Mouse (Mus musculus): ENCODE results near the gene Smg5. TPM values are rescaled to one million over a fixed set of nuclear protein-coding genes. Genes with fewer than 3 reads are reported as not detected.
"Not testable (repeated sequence)": the region's sequence is repeated elsewhere in the genome, so short reads cannot be mapped to it uniquely, and the experiment has no call there.

The Smg5 gene
- total RNA-seq, 2 experiments from 2014 or later = 63.7 to 71.6 TPM

- DNase-seq (ENCODE audit: extremely low spot score in 1 of 2, low spot score in 1 of 2) = not testable (repeated sequence)
These were observed 46.3 kb downstream of the Smg5 start for GRCm38 (mm10) chr3:88382383-88382782.

GRCm38 (mm10) chr3:88384364-88384763, 48.3 kb downstream of the Smg5 start, which contains the start of gene Bglap:
Gene Bglap (minus strand): TSS chr3:88384464.
- DNase-seq (ENCODE audit: extremely low spot score in 1 of 2, low spot score in 1 of 2) = no peak

- DNase-seq (ENCODE audit: extremely low spot score in 1 of 2, low spot score in 1 of 2) = no peak
These were observed 57.8 kb downstream of the Smg5 start for GRCm38 (mm10) chr3:88393776-88394375.

- no peak for DNase-seq (ENCODE audit: extremely low spot score in 1 of 2, low spot score in 1 of 2)
These were observed 59.2 kb downstream of the Smg5 start for GRCm38 (mm10) chr3:88395288-88395687.

GRCm38 (mm10) chr3:88395742-88396141, 59.7 kb downstream of the Smg5 start:
- DNase-seq (ENCODE audit: extremely low spot score in 1 of 2, low spot score in 1 of 2) = no peak

GRCm38 (mm10) chr3:88398666-88399065, 62.6 kb downstream of the Smg5 start:
- no peak for DNase-seq (ENCODE audit: extremely low spot score in 1 of 2, low spot score in 1 of 2)

GRCm38 (mm10) chr3:88403522-88404230, 67.6 kb downstream of the Smg5 start:
- DNase-seq (ENCODE audit: extremely low spot score in 1 of 2, low spot score in 1 of 2) = no peak

GRCm38 (mm10) chr3:88407090-88407489, 71.0 kb downstream of the Smg5 start:
- peak; percentile 30 to 36 for DNase-seq (ENCODE audit: extremely low spot score in 1 of 2, low spot score in 1 of 2)

- DNase-seq (ENCODE audit: extremely low spot score in 1 of 2, low spot score in 1 of 2) = no peak
These were observed 71.5 kb downstream of the Smg5 start for GRCm38 (mm10) chr3:88407529-88407928.

- DNase-seq (ENCODE audit: extremely low spot score in 1 of 2, low spot score in 1 of 2) = no peak
These were observed 72.9 kb downstream of the Smg5 start for GRCm38 (mm10) chr3:88408953-88409352.

- DNase-seq (ENCODE audit: extremely low spot score in 1 of 2, low spot score in 1 of 2) = peak; percentile 75 to 85
These were observed 73.9 kb downstream of the Smg5 start, which contains the start of gene Pmf1 for GRCm38 (mm10) chr3:88409741-88410644. Gene Pmf1 (minus strand): TSS chr3:88410331.

- no peak for DNase-seq (ENCODE audit: extremely low spot score in 1 of 2, low spot score in 1 of 2)
These were observed 74.6 kb downstream of the Smg5 start for GRCm38 (mm10) chr3:88410645-88411031.

- no peak for DNase-seq (ENCODE audit: extremely low spot score in 1 of 2, low spot score in 1 of 2)
These were observed 75.6 kb downstream of the Smg5 start for GRCm38 (mm10) chr3:88411681-88412080.

Other genes with a start within 250 kb of the Smg5 start
- 100 to 1,000 TPM; 179 to 212 TPM for gene Mef2d, start 193.9 kb upstream of the Smg5 start, total RNA-seq (2021)
- gene Rhbg, start 81.6 kb upstream of the Smg5 start, total RNA-seq (2021) = not detected
- gene Gm38392, start 49.0 kb upstream of the Smg5 start, total RNA-seq (2021) = not detected
- gene Tsacc, start 39.3 kb upstream of the Smg5 start, total RNA-seq (2021) = 10 to 100 TPM in 1 of 2 experiments, 1 to 10 TPM in 1; 3.2 to 10.5 TPM
- gene Cct3, start 39.1 kb upstream of the Smg5 start, total RNA-seq (2021) = 100 to 1,000 TPM; 165 to 199 TPM
- gene Glmp, start 11.2 kb upstream of the Smg5 start, total RNA-seq (2021) = 10 to 100 TPM; 77.5 to 97.5 TPM
- gene Tmem79, start 112 bp upstream of the Smg5 start, total RNA-seq (2021) = 1 to 10 TPM; 1.3 to 1.4 TPM
- gene Paqr6, start 28.3 kb downstream of the Smg5 start, total RNA-seq (2021) = 10 to 100 TPM; 10.9 to 12.7 TPM
- gene Bglap3, start 36.5 kb downstream of the Smg5 start, total RNA-seq (2021) = under 1 TPM; 0.30 to 0.40 TPM
- gene Bglap2, start 42.4 kb downstream of the Smg5 start, total RNA-seq (2021) = not detected
- gene Bglap, start 48.2 kb downstream of the Smg5 start, total RNA-seq (2021) = 1 to 10 TPM in 1 of 2 experiments, not detected in 1; 1.3 TPM
- gene Pmf1, start 74.1 kb downstream of the Smg5 start, total RNA-seq (2021) = 1 to 10 TPM; 4.5 to 5.6 TPM
- 10 to 100 TPM; 74.3 to 75.8 TPM for gene Slc25a44, start 88.9 kb downstream of the Smg5 start, total RNA-seq (2021)
- gene Sema4a, start 124.9 kb downstream of the Smg5 start, total RNA-seq (2021) = 10 to 100 TPM; 33.3 to 42.8 TPM
- 10 to 100 TPM; 35.6 to 38.8 TPM for gene Lmna, start 173.7 kb downstream of the Smg5 start, total RNA-seq (2021)
- gene Mex3a, start 196.1 kb downstream of the Smg5 start, total RNA-seq (2021) = 1 to 10 TPM; 4.3 to 4.6 TPM
- not detected for gene Rab25, start 212.0 kb downstream of the Smg5 start, total RNA-seq (2021)
- 100 to 1,000 TPM in 1 of 2 experiments, 10 to 100 TPM in 1; 99.5 to 115 TPM for gene Lamtor2, start 216.8 kb downstream of the Smg5 start, total RNA-seq (2021)
- gene Ubqln4, start 217.5 kb downstream of the Smg5 start, total RNA-seq (2021) = 100 to 1,000 TPM; 113 to 114 TPM
- gene Ssr2, start 239.6 kb downstream of the Smg5 start, total RNA-seq (2021) = 100 to 1,000 TPM in 1 of 2 experiments, 10 to 100 TPM in 1; 93.9 to 108 TPM